Mouse (Mus musculus) heart, postnatal 0 days (tissue): ENCODE measurements at regions not wholly inside any gene's neighbourhood (a gene's known extent, or its start where the extent isn't known, plus 50 kb on each side); places are given as distances from the start of the nearest gene placed in this dataset.

Experiments used
- ATAC-seq: fragments of 200-750 bp; cut with Nextera tagmentation; 2 replicates; pipeline ENCODE4 v1.8.0; 2017; ENCODE audit warnings: low read depth, moderate number of reproducible peaks, moderate library complexity; ENCODE audit not compliant: insufficient read depth
- DNase-seq: peaks from one replicate; pipeline ENCODE4 v3.0.0-alpha.2; 2016; ENCODE audit warnings: low spot score
- H3K27ac ChIP-seq: fragments of 300-500 bp; sonication (generic); 2 replicates; pipeline ENCODE4 v1.5.1; 2014; ENCODE audit warnings: low read depth, mild to moderate bottlenecking
- H3K27me3 ChIP-seq: fragments of 300-500 bp; sonication (generic); 2 replicates; pipeline ENCODE4 v1.6.1; 2014; ENCODE audit warnings: low read length, mixed read lengths; ENCODE audit not compliant: control insufficient read depth, insufficient read depth
- H3K36me3 ChIP-seq: fragments of 300-500 bp; sonication (generic); replicated peaks from 2 replicates; pipeline ENCODE4 v1.6.1; 2014; ENCODE audit warnings: low read length, mixed read lengths; ENCODE audit not compliant: control insufficient read depth, insufficient read depth
- H3K4me1 ChIP-seq: fragments of 300-500 bp; sonication (generic); 2 replicates; pipeline ENCODE4 v1.6.1; 2014; ENCODE audit warnings: antibody characterized with exemption; ENCODE audit not compliant: control insufficient read depth, insufficient read depth
- H3K4me2 ChIP-seq: fragments of 300-500 bp; sonication (generic); 2 replicates; pipeline ENCODE4 v1.6.1; 2014; ENCODE audit warnings: low read depth, mild to moderate bottlenecking, low read length, moderate library complexity
- H3K4me3 ChIP-seq: fragments of 300-500 bp; sonication (generic); 2 replicates; pipeline ENCODE4 v1.5.1; 2014; ENCODE audit warnings: low read depth, low read length
- H3K9ac ChIP-seq: fragments of 300-500 bp; sonication (generic); replicated peaks from 2 replicates; pipeline ENCODE4 v1.6.1; 2014; ENCODE audit warnings: low read depth, low read length, mixed read lengths
- H3K9me3 ChIP-seq: fragments of 300-500 bp; sonication (generic); replicated peaks from 2 replicates; pipeline ENCODE4 v1.6.1; 2016; ENCODE audit warnings: low read length; ENCODE audit not compliant: control insufficient read depth
- CTCF ChIP-seq: IDR thresholded peaks from 2 replicates; pipeline ENCODE4 v1.5.1; 2016; ENCODE audit warnings: antibody characterized with exemption, control low read depth, low read depth
- EP300 ChIP-seq: IDR thresholded peaks from 2 replicates; pipeline ENCODE4 v1.6.1; 2016; ENCODE audit warnings: antibody characterized with exemption, low read depth
- WGBS: fragments of 180-500 bp; shearing (Covaris S2); extraction: QIAGEN DNeasy Blood & Tissue Kit; methylation state at CpG from one replicate; pipeline ENCODE4 v1.1.7; 2014; 5-methylcytosine and 5-hydroxymethylcytosine counted together

DNA sequence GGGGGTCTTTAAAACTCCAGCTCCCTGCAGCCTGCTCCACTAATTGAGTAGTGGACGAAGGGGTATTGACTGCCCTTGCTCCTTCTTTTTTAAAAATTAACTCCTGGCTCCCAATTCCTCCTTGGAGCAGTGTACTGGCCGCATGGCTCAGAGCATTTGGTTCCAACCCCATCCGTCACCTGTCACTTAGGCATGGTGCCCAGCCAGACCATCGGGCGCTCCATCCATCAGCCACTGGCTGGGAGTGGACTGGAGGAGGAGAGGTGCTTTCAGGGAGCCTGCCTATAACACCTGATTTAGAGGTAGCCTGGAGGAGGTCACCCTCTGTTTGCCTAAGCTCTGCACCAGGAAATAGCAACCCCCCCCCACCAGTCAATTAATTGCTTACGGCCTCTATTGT is 66.4 kb upstream of the Glce start:
- Histone ChIP-seq H3K27ac (no peak overlapping the region), H3K4me3 (no peak overlapping the region), H3K4me1 (no peaks in the 10 kb centered on the region), H3K27me3 (no peaks in the 10 kb centered on the region), H3K9ac (no peak overlapping the region), H3K9me3 (no peaks in the 10 kb centered on the region), H3K36me3 (no peaks in the 10 kb centered on the region), H3K4me2 (no peak overlapping the region)
- DNase-seq: no peak
- no peak for TF ChIP-seq CTCF
- TF ChIP-seq EP300: no peak
- 67% methylated on average over 6 of the region's 6 CpGs for WGBS
- ATAC-seq: no peak

DNA sequence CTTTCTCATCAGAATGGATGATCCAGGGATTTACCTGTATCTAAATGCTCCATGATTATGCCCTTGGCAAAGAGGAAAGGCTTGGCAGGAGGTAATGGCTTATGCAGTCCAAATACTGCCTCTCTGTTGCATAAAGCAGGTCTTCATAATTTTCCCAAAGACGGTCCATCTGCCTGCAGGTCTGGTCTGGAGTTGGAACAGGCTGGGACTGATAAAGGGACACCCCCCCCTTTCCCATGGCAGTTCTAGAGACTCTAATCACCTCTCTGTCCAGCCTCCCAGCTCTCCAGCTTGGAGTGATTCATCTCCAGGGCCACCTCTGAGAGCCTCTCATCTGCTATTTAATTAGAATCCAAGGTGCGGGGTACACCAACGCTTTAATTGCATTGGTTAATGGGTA is 65.9 kb upstream of the Glce start:
- Histone ChIP-seq H3K4me3 (no peak overlapping the region), H3K4me1 (no peaks in the 10 kb centered on the region), H3K9me3 (no peaks in the 10 kb centered on the region), H3K4me2 (no peak overlapping the region), H3K27ac (no peak overlapping the region), H3K27me3 (no peaks in the 10 kb centered on the region), H3K36me3 (no peaks in the 10 kb centered on the region), H3K9ac (no peak overlapping the region)
- TF ChIP-seq CTCF: no peak
- no peak for TF ChIP-seq EP300
- DNase-seq (no peak), ATAC-seq (no peak)
- WGBS: 69% methylated on average over 3 of the region's 3 CpGs

DNA sequence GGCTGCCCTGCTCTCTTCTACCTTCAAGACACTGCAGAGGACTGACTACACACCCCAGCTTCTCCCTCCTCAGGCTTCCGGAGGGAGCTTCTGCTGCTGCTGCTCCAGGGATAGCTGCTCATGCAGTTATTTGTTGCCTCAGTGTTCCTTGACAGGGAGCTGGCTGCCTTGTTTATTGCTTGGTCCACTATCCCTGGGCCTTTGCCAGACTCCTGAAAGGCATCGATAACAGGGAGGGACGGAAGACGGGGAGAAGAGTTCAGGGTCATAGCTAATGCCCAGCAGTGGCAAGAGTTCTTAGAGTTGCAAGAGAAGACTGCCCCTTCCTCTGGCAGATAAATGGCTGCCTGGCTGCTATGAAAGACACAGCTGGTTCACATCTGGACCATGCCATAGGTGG is 64.4 kb upstream of the Glce start:
- H3K4me2 ChIP-seq: no peak overlapping the region
- H3K4me1 ChIP-seq: no peaks in the 10 kb centered on the region
- no peaks in the 10 kb centered on the region for H3K36me3 ChIP-seq
- H3K9ac ChIP-seq: no peak overlapping the region
- TF ChIP-seq CTCF: no peak
- TF ChIP-seq EP300: no peak
- DNase-seq (no peak), ATAC-seq (no peak)
- no peaks in the 10 kb centered on the region for H3K27me3 ChIP-seq
- H3K27ac ChIP-seq: no peak overlapping the region
- H3K4me3 ChIP-seq: no peak overlapping the region
- WGBS: 45% methylated on average over 4 of the region's 4 CpGs
- H3K9me3 ChIP-seq: no peaks in the 10 kb centered on the region

DNA sequence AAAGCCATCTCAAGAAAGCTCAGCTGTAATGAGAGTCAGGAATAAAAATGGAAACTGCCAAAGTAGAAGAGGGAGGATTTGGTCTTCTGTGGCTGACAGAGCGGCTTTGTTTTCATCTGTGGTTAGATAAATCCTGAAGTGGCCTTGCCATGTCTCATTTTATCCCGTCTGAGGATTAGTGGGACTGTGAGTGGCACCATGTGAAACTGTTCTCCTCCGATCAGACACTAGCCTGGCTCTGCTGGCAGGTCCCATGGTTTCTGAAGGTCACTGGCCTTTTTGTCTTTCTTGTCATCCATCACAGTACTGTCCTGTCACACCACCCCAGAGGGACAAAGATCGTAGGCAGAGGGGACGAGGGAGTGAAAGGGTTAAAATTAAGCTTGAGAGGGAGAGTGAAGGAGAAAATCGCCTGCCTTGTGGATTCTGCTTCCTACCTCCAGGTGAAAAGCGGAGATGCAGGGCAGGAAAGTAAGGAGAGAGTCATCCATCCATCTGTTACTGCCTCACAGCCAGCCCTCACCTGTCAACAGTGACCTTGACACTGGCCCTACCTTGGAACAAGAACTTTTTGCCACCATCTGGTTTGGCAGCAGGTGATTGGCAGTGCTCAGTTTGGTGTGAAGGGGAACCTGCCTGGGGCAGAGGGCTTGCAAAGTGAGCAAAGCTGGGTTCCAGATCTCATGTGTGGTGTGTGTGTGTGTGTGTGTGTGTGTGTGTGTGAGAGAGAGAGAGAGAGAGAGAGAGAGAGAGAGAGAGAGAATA is 63.2 kb upstream of the Glce start:
- Histone ChIP-seq H3K4me3 (no peak overlapping the region), H3K36me3 (no peaks in the 10 kb centered on the region), H3K4me1 (no peaks in the 10 kb centered on the region), H3K9me3 (no peaks in the 10 kb centered on the region), H3K27me3 (no peaks in the 10 kb centered on the region), H3K4me2 (no peak overlapping the region), H3K9ac (no peak overlapping the region), H3K27ac (no peak overlapping the region)
- DNase-seq (no peak), ATAC-seq (no peak)
- WGBS: 52% methylated on average over 7 of the region's 7 CpGs
- TF ChIP-seq CTCF (no peak), EP300 (no peak)

DNA sequence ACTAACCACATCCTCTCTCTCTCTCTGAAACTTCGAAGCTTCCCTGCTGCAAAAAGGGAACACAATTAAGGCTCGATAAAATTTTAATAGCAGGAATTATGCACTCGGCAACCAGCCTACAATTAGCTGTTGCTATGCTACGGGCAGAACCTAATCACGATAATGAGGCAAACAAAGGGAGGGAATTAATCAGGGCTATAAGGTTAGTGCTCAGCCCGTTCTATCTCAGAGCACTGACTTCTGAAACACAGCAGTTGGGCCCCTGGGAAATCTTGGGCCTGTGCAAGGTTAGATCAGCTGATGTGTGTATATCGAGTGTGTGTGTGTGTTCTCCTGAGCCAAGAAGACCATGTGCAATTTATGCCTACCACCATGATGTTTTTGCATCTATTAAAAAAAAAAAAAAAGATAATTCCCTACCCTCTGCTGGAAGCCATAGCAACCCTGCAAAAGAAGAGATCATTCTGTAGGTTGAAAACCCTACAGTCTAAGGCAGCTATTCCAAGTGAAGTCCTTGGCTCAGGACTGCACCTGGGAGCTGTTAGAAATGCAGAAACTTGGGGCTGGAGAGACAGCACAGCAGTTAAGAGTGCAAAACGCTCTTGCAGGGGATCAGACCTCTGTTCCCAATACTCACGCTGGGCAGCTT is 58.9 kb upstream of the Glce start:
- TF ChIP-seq EP300: no peak
- TF ChIP-seq CTCF: no peak
- no peak overlapping the region for H3K9ac ChIP-seq
- H3K36me3 ChIP-seq: no peaks in the 10 kb centered on the region
- H3K4me1 ChIP-seq: no peaks in the 10 kb centered on the region
- no peaks in the 10 kb centered on the region for H3K9me3 ChIP-seq
- no peak overlapping the region for H3K27ac ChIP-seq
- WGBS: 65% methylated on average over 9 of the region's 9 CpGs
- DNase-seq (no peak), ATAC-seq (no peak)
- H3K27me3 ChIP-seq: no peaks in the 10 kb centered on the region
- no peak overlapping the region for H3K4me2 ChIP-seq
- no peak overlapping the region for H3K4me3 ChIP-seq
